Mouse (Mus musculus) ovary, postnatal 36 days (tissue): ENCODE data around the gene Camta1.

ENCODE experiments used
- DNase-seq: peaks from one replicate; pipeline ENCODE4 v3.0.0; 2022; ENCODE audit warnings: low spot score, mixed read lengths

Camta1 gene

DNA sequence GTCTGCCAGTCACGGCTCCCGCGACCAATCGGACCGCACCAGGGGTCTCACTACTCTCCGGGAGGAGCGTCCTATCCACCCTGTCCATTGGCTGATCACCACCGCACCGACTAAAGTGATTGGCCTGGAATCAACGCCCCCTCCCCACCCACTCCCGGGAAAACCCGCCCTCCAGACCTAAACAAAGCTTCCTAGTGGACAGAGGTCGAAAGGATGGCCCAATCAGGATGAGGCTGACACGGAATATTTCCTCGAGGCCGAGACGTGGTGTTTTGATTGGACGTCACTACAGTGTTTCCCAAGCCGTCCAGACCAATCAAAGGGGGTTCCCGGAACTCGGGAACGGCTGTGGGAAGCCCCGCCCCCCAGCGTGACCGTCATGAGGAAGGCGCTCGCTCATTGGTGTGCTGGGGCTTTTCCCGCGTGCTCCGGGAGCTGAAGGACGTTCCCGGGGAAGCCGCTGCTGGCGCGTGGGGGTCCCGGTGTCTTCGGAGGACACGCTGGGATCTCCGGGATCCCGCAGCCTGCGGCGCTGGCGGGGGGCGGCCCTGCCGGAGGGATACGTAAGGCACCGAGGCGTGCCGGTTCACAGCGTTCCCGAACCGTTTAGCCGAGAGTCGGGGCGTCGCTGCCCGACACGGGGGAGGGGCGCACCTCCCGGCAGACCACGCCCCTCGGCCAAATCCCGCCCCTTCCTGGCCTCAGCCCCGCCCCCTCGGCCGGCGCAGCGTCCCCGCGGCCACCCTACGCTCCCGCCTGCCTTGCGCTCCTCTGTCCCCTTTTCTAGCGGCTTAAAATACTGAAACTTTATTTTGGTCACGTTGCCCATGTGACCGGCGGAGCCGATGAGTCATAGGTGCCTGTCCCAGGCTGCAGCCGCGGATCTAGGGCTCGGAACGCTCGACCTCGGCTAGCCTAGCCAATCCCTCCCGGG, at the start of gene Camta1:
Gene Camta1 (minus strand): TSS at position 71 of the 934 bp plus-strand sequence.
- peak; percentile 99 for DNase-seq

DNA sequence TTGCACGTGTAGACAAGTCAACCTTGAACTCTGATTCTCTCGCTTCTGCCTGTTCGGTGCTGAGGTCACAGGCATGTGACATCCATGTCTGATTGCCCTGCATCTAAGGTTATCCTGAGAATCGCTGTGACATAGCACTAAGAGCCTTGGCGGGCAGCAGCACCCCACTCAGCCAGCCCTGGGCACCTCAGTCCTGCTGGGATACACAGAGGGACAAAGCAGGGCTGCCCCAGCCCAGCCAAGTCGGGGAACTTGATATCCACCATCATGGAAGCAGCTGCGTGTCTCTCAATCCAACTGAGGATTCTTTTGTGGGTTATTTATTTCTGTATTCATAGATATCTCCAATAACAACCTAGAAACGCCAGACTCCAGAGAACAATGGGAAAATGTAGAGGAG, 47.1 kb upstream of the Camta1 start:
- no peak for DNase-seq

DNA sequence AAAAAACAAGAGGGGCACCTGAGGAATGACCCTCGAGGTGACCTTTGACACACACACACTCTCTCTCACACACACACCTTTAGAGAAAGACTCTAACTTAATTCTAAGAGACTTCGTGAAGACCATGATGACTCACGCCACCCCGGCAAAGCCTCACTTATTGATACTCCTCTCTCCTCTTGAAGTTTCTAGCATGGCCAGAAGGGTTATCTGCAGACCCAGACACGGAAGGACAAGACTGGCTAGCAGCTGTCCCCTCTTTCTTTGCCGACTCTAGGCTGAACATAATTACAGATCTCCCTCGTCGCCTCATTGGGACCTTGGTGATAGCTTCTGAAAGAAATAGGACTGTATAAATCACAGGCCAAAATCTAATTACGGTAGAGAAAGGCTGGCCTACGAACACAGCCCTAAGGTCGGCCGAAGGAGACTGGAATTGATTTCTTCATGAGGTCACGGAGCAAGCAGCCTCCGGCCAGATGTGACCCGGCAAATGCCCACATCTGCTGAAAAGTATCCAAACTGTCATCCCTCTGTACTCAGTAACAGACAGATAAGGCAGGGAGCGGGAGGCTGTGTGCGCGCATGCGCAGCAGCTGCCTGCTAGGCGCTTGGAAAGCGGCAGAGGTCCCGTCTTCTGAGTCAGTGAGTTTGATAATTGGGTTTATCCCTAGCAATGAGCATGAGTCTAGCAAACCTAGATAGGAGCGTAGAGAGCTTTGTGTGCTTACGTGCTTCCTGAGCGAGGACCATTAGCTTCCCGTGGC, 46.1 kb upstream of the Camta1 start:
- DNase-seq: peak; percentile 26

DNA sequence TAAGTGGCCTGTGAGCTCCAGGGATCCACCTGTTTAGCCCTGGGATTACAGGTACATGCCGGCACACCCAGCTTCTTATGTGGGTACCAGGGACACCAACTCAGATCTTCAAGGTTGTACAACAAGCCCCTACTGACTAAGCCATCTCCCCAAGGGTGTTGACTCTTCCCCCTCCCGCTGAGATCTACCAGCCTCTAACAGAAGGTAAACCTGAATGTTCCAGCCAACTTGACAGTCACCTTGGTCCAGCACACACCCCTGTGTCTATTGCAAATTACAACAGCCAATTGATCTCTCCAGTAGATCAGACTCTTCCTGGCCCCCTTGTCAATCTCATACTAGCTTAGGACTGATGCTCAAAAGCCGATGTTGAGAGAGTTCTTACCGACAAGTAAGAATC, 43.9 kb upstream of the Camta1 start:
- DNase-seq: no peak

DNA sequence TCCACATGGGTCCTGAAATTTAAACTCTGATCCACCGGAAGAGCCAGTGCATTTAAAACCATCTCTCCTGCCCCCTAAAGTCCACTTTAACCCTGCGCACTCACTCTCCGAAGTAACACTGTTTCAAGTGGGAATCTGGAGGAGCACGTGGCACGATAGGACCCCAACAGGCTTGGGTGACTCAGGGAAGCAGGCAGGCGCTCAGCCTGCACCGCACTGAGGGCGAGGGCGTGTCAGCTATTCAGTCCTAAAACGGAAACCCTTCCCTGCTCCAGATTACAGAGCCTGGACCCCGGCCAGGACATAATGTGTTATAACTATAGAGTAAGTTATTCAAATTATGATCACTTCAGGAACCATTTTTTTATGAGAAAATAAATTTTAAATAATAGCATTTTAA, 42.4 kb upstream of the Camta1 start:
- no peak for DNase-seq

DNA sequence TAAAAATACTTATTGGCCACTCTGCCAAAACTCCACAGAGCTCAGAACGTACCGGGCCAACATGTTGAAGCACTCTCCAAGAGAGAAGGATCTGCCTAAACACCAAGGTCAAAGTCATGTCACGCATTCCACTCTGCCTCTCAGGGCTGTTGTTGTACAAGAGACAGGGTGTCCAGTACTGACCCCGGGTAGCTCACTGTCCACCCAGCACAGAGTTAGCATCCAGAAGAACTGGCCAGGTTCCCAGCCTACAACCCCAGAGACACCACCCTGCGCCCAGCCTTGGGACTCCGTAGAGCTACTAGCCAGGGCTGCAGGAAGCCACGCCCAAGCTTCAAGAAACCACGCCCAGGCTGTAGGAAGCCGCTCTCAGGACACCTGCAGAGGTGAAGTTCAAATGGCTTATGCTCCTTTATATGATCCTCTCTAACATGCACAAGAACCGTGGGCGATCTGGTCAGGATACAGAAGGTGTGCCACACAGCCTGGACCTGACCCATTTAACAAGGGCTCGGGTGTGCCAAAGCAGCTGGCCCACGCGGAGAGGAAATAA, 41.1 kb upstream of the Camta1 start:
- DNase-seq: peak; percentile 39

DNA sequence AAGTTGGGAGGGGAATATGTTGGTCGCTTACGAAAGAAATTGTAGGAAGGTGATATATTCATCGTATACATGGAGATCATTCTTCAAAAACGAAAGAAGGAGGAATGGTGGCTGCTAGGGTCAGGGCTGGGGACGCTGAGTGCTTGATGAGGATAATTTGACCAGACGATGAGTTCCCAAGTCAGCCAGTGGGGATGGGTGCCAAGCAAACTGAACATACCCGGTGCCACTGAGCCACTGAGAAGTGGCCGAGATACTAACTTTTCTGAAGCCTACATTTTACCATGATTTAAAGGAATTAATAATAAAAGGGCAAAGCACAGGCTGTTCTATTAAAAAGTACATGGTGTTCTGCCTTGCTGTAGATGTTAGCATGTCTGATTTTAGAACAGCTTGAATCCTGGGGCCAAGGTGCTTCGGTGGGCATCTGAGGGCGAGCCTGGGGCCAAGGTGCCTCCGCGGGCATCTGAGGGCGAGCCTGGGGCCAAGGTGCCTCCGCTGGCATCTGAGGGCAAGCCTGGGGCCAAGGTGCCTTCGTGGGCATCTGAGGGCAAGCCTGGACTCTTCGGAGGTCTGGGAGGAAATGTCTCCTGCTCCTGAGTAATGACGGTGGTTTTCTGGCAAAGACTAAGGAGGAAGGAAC, 40.5 kb upstream of the Camta1 start:
- no peak for DNase-seq

DNA sequence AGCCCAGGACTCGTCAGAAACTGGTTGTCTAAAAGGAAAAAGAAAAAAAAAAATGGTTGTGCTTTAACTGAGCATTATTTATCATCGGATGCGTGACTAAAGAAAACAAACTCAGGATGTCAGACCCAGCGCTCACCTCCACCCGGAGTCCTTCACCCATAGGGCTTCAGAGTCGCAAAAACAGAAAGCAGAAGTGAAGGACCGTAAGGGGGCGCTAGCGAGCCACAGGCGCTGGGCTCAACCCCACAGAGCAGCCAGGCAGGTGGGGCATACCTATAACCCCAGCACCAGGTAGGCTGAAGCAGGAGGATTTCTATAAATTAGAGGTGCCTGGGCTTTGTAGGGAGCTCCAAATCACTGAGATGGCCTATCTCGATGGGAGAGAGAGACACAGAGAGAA, 39.7 kb upstream of the Camta1 start:
- DNase-seq: no peak

DNA sequence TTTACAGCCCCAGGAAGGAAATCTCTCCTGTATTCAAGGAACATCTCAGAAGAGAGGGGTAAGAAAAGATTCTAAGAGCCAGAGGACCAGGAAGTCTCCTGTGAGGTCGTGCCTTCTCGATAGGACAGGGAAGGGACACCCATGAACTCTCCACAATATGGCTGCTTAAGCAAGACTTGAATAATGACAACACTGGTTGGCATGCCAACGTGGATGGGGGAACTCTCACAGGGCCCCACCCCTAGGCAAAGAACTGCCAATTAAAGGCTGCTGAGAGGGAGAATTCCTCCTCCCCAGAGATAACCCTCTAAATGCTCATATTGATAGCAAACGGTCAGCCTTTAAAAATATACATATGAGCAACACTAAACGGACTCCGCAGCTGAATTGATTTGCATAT, 39.1 kb upstream of the Camta1 start:
- no peak for DNase-seq

DNA sequence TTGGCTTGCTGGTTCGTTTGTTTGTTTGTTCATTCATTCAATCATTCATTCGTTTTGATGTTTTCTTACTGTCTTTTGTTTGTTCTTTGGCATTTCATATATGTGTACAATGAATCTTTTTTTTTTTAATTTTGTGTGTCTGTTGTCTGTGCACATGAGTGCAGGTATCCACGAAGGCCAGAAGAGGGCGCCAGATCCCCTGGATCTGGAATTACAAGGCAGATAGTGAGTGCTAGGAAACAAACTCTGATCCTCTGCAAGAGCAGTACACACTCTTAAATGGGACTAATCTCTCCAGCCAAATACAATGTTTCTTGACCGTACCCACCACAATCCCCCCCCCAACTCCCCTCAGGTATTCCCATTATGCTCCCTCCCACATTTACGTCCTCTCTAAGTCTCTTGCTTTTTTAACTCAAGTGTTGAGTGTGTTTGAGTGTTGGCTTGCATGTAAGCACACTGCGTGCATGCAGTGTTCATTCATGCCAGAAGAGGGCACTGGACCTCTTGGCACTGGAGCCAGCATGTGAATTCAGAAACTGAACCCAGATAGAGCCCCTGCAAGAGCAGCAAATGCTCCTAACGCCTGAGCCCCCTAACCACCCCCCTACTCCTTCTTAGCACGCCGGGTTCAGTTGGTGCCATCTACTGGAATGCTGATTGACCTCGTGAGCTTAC, 38.2 kb upstream of the Camta1 start:
- DNase-seq: no peak

DNA sequence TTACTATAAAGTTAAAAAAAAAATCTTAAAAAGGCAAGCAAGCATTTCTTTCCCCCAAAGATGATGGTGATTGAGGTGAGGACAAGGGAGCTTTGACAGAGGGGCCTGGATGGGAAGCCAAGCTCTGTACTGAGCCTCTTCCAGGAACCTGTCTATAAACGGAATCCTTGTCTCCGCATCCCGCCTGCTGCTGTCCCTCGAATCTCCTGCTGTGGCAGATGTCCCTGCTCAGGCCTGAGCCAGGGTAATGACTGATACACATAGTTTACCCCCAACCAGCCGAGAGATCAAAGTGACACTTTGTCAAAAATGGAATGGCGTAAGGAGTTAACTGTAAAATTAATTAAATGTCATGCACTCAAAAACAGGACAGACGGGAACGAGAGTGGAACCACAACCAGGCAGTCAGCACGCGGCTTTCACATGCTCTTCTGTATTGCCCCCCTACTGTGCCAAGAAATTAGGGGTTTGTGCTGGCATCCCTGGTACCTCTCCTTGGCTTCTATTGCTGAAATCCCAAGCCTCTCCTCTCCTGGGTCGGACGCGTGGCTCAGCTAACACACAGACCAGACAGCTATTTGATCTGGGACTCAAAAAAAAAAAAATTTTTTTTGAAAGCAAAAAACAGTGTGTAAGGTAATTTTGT, 37.0 kb upstream of the Camta1 start:
- no peak for DNase-seq

DNA sequence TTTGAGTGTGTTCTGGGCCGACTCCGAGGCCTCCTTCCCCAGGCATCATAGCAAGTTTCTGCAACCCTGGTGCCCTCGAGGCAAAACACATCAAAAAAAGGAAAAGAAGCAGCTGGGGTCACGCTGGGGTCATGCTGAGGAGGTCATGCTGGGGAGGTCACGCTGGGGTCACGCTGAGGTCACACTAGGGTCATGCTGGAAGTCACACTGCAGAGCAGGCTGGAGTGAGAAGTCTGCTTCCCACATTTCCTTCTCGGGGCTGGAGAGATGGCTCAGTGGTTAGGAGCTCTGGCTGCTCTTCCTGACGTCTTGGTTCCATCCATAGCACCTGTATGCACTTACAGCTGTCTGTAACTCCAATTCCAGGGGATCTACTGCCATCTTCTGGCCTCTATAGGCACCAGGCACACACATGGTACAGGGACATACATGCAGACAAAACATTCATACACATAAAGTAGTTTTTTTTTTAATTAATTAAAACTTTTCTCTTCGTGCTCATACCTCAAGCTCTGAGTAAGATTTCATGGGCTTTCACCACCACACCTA, 35.5 kb upstream of the Camta1 start:
- DNase-seq: no peak

DNA sequence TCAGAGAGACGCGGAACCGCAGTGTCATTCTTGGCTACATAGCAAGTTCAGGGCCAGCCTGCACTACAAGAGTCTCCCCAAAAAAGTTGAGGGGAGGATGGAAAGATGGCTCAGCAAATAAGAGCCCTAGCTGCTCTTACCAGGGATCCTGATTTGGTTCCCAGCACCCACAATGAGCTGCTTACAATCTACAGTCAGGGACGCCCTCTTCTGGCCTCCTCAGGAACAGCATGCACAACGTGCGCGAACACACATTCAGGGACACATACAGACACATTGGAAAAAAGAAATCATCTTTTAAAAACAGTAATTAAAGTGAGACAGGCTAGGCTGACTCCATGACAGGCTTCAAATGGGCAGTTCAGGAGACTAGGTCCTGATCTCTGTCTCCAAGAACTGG, 33.9 kb upstream of the Camta1 start:
- DNase-seq: no peak

DNA sequence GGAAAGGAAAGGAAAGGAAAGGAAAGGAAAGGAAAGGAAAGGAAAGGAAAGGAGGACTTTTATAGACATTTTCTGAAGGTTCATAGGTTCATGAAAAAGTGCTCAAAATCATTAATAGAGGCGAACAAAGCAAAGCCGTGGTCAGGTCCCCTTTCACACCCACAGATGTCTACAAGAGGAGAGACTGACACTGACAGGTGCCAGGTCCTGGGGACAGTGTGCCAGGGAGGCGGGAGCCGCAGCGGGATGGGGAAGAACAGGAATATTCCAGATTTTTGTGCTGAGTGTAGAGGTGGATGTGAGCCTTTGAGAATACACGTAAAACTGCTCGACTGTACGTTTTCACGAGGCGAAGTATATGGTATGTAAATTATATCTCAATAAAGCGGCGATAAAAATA, 33.2 kb upstream of the Camta1 start:
- no peak for DNase-seq

DNA sequence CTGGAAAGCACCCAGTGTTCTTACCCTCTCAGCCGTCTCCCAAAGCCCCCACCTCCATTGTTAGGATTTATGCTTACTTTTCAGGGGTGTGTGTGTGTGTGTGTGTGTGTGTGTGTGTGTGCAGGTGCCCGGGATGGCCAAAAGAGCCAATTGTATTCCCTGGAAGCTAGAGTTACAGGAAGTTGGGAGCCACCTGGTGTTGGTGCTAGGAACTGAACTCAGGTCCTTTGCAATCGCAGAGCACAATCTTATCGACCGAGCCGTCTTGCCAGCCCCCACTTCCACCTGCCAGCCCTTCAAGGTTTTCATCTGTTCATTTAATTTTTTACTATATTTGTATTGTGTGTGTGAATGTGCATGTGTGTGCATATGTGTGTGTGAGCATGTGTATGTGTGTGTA, 31.6 kb upstream of the Camta1 start:
- no peak for DNase-seq

DNA sequence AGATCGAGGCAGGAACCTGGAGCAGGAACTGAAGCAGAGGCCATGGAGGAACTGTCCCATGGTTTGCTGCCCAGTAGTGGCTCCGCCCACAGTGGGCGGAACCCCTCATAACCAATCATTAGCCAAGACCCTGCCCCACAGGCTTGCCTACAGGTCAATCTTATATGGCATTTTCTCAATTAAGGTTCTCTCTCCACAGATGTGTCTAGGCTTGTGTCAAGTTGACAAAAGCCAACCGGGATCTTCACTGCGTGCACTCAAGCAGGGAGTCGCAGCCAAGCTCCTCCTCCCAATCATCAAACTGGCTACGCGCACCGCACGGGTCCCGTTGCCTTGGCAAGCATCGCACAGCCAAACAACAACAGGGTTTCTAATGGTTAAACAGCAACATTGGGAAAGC, 19.9 kb upstream of the Camta1 start:
- no peak for DNase-seq

DNA sequence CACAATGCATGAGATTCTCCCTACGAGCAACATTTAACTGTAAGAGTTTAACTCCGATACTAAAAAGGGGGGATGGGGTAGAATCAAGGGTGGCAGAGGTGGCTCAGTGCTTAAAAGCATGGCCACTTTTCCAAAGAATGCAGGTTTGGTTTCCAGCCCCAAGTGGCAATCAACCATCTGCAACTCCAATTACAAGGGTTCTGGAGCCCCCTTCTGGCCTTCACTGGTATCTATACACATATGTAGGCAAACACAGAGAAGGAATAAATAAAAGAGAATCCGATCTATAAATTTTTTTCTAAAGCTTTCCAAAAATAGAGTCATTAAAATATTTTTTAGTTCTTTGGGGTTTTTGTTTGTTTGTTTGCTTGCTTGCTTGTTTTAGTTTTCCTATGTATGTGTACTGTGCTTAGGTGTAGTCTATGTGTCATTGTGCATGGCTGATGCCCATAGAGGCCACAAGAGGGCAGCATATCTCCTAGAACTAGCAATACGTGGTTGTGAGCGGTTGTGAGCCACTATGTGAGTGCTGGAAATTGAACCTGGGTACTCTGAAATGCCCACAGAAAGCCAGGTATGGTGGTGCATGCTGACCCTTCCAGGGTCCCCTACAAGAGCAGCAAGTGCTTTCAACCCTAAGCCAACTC, 18.5 kb upstream of the Camta1 start:
- no peak for DNase-seq

DNA sequence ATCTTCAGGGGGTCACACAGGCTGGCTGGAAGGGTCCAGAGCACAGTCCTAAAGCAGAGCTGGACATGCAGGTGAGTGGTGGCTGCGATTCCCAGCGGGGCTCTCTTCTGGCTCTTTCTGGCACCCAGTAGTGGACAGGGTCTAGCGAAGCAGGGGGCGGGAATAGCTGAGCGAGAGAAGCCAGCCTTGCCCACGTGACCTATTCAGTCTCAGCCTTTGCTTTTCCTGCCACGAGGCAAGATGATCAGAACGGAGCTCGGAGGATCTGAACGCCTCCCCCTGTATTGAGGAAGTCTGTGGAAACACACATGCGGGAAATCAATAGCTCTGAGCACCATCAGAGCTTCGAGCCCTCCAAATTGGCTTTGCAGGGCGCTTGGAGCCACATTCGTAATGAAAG, 14.7 kb upstream of the Camta1 start:
- DNase-seq: no peak

DNA sequence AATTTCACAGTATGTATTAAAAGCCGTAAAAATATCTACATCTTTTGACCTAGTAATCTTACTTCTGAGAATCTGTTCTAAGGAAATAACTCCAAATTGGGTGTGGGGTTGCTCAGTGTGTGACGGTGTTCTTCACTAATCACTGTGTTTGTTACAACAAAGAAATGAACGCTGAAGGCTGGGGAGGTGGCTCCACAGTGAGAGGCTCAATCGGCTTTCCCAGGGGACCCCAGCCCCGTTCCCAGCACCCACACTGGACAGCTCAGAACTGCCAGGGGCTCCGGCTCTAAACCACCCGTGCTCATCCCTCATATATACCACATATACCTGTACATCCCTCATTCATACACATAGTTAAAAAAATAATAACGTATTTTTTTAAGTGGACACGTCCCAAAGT, 1.8 kb upstream of the Camta1 start:
- DNase-seq: no peak

DNA sequence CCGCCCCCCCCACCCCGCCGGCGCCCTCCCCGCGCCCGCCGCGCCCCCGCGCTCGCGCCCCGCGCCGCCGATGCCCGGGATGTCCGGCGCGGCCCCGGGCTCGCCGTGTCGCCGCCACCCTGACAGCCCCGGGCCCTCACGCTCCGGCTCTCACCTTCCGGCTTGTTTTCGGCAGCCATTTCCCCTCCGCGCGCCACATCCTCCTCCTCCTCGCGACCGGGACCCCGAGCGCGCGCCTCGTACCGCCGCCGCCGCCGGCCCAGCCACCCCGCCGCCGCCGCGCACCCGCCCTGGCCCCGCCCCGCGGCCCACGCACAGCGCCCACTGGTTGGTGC, 238 bp downstream of the Camta1 start:
- DNase-seq: no peak
